Mouse (Mus musculus): ENCODE measurements around the gene Colq. TPM values are rescaled to one million over a fixed set of nuclear protein-coding genes. Genes with fewer than 3 reads are reported as not detected.
A peak's percentile ranks its signal among the peaks of the same experiment; 100 is the strongest.

The Colq gene
- polyA plus RNA-seq, 1 experiment from 2014 or later: 0.05 TPM

- Histone ChIP-seq H3K27ac (no peak overlapping the region), H3K36me3 (peaks cover 70% of the 10 kb centered on the region), H3K4me2 (no peak overlapping the region), H3K9ac (no peak overlapping the region), H3K4me1 (no peaks in the 10 kb centered on the region), H3K27me3 (replicated peaks) (no peaks in the 10 kb centered on the region), H3K4me3 (no peak overlapping the region), H3K9me3 (replicated peaks) (no peaks in the 10 kb centered on the region)
- 90% methylated on average over 2 of the region's 2 CpGs for WGBS (ENCODE audit: insufficient replicate concordance)
- ATAC-seq: no peak
These were observed 81.2 kb downstream of the Colq start for GRCm38 (mm10) chr14:31509911-31510310.

DNA sequence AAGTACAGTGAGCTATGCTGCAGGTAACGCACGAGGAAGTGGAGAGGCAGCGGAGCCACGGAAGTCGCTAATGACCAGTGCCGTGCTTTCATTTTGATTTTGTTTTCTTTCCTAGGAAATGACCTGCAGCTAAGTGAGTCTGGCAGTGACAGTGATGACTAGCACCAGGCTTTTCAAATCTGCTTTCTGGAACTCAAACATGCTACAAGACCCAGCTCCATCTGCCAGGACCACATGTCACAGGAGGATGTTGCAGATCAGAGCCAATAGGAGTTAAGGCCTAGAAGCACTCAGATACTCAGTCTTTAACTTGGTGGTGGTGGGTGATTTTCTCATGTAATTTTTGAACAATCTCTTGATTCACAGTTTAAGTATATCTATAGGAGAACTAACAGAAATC lies 84.7 kb downstream of the Colq start:
- Histone ChIP-seq H3K36me3 (peaks cover 95% of the 10 kb centered on the region), H3K27me3 (replicated peaks) (no peaks in the 10 kb centered on the region), H3K4me2 (no peak overlapping the region), H3K9ac (no peak overlapping the region), H3K27ac (no peak overlapping the region), H3K4me1 (no peaks in the 10 kb centered on the region), H3K9me3 (replicated peaks) (no peaks in the 10 kb centered on the region), H3K4me3 (no peak overlapping the region)
- WGBS (ENCODE audit: insufficient replicate concordance): 93% methylated on average over 6 of the region's 6 CpGs
- no peak for ATAC-seq

GRCm38 (mm10) chr14:31503406-31503805 lies 87.7 kb downstream of the Colq start:
- WGBS (ENCODE audit: insufficient replicate concordance): 87% methylated on average over 13 of the region's 13 CpGs
- Histone ChIP-seq H3K9me3 (replicated peaks) (no peaks in the 10 kb centered on the region), H3K4me3 (no peak overlapping the region), H3K27me3 (replicated peaks) (no peaks in the 10 kb centered on the region), H3K4me1 (peaks cover 4% of the 10 kb centered on the region), H3K27ac (no peak overlapping the region), H3K36me3 (peaks cover 99% of the 10 kb centered on the region), H3K9ac (no peak overlapping the region), H3K4me2 (no peak overlapping the region)
- ATAC-seq: no peak

GRCm38 (mm10) chr14:31499526-31499925 lies 91.6 kb downstream of the Colq start:
- WGBS (ENCODE audit: insufficient replicate concordance): 84% methylated on average over 1 of the region's 1 CpGs
- H3K36me3 ChIP-seq: peaks cover 78% of the 10 kb centered on the region
- H3K27me3 ChIP-seq (replicated peaks): no peaks in the 10 kb centered on the region
- no peak overlapping the region for H3K9ac ChIP-seq
- H3K9me3 ChIP-seq (replicated peaks): no peaks in the 10 kb centered on the region
- ATAC-seq: no peak
- peaks cover 32% of the 10 kb centered on the region for H3K4me1 ChIP-seq
- no peak overlapping the region for H3K27ac ChIP-seq
- H3K4me2 ChIP-seq: no peak overlapping the region
- H3K4me3 ChIP-seq: no peak overlapping the region

DNA sequence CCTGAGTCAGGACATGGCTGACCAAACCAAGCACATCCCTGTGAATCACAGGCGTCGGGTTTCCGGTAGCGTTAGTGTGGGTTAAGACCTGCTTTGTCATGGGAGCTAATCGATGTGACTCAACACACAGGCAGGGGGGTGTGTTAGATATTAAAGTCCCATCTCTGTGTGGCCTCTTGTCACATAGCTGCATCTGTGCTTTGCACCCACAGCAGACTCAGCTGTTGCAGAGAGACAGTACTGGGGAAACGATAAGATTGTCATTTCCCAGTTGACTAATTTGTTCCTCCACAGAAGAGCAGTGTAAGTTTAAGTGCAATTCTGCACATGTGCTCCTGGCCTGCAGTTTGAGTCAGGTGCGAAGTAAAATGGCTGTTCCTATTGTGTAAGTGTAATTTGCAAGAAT lies 94.9 kb downstream of the Colq start:
- H3K4me1 ChIP-seq: peaks cover 51% of the 10 kb centered on the region

DNA sequence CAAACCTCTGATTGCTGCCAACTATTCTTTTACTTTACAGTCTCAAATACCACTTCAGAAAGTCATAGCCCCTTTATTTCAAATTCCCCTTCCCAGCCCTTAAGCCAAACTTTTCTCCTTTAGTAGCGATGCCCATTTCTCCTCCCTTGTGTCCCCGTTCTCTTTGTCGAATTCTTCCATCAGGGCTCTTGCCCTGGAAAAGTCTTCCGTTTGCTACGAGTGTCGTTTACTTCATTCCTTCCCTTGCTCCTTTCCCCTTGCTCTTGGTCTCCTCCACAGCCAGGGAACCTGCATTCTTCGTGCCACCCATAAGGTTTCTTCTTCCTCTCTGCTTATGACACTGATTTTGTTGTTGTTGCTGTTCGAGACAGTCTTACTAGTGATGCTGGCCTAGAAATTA lies 95.6 kb downstream of the Colq start:
- peak overlapping the region; percentile 94 for H3K27ac ChIP-seq
- H3K9me3 ChIP-seq (replicated peaks): no peaks in the 10 kb centered on the region
- H3K4me3 ChIP-seq: peak overlapping the region; percentile 95
- H3K9ac ChIP-seq: peak overlapping the region; percentile 93
- no peaks in the 10 kb centered on the region for H3K27me3 ChIP-seq (replicated peaks)
- peaks cover 65% of the 10 kb centered on the region for H3K36me3 ChIP-seq
- peaks cover 51% of the 10 kb centered on the region for H3K4me1 ChIP-seq
- no peak for ATAC-seq
- peak overlapping the region; percentile 84 for H3K4me2 ChIP-seq
- 1% methylated on average over 8 of the region's 8 CpGs for WGBS (ENCODE audit: insufficient replicate concordance)

More for the DNA sequence above, 94.9 kb downstream of the Colq start:
- H3K4me2 ChIP-seq: peak overlapping the region; percentile 84
- 15% methylated on average over 7 of the region's 7 CpGs for WGBS (ENCODE audit: insufficient replicate concordance)
- peak overlapping the region; percentile 93 for H3K9ac ChIP-seq
- no peaks in the 10 kb centered on the region for H3K9me3 ChIP-seq (replicated peaks)
- peak; percentile 92 for ATAC-seq
- H3K27me3 ChIP-seq (replicated peaks): no peaks in the 10 kb centered on the region
- H3K27ac ChIP-seq: peak overlapping the region; percentile 94
- H3K4me3 ChIP-seq: peak overlapping the region; percentile 95
- H3K36me3 ChIP-seq: peaks cover 66% of the 10 kb centered on the region

GRCm38 (mm10) chr14:31494975-31495455 lies 96.1 kb downstream of the Colq start, which contains the start of gene Mettl6:
Gene Mettl6 (minus strand): TSS chr14:31495040.
- 0% methylated on average over 48 of the region's 49 CpGs for WGBS (ENCODE audit: insufficient replicate concordance)
- Histone ChIP-seq H3K36me3 (peaks cover 65% of the 10 kb centered on the region), H3K9ac (peak within 1 kb of the TSS; percentile 93), H3K4me3 (peak within 1 kb of the TSS; percentile 95), H3K9me3 (replicated peaks) (no peaks in the 10 kb centered on the region), H3K4me2 (peak within 1 kb of the TSS; percentile 84), H3K4me1 (peaks cover 51% of the 10 kb centered on the region), H3K27ac (peak within 1 kb of the TSS; percentile 94), H3K27me3 (replicated peaks) (no peaks in the 10 kb centered on the region)
- ATAC-seq: peak; percentile 86

GRCm38 (mm10) chr14:31494349-31494974 lies 96.7 kb downstream of the Colq start, which contains the start of gene Eaf1:
Gene Eaf1 (plus strand): TSS chr14:31494399.
- Histone ChIP-seq H3K27ac (peak within 1 kb of the TSS; percentile 94), H3K9ac (peak within 1 kb of the TSS; percentile 93), H3K4me3 (peak within 1 kb of the TSS; percentile 95), H3K9me3 (replicated peaks) (no peaks in the 10 kb centered on the region), H3K36me3 (peaks cover 65% of the 10 kb centered on the region), H3K27me3 (replicated peaks) (no peaks in the 10 kb centered on the region), H3K4me1 (peaks cover 51% of the 10 kb centered on the region), H3K4me2 (peak within 1 kb of the TSS; percentile 84)
- ATAC-seq: peak; percentile 18
- WGBS (ENCODE audit: insufficient replicate concordance): under 1% methylated on average over 37 of the region's 37 CpGs

- Histone ChIP-seq H3K27ac (peak overlapping the region; percentile 94; the same call in 1 of the 2 replicates), H3K36me3 (peaks cover 65% of the 10 kb centered on the region)
- no peak for ATAC-seq
These were observed 97.2 kb downstream of the Colq start for GRCm38 (mm10) chr14:31493901-31494300.

GRCm38 (mm10) chr14:31488055-31488454 lies 103.1 kb downstream of the Colq start:
- H3K36me3 ChIP-seq: peaks cover 95% of the 10 kb centered on the region
- no peak for ATAC-seq

More at GRCm38 (mm10) chr14:31493901-31494300, 97.2 kb downstream of the Colq start:
- Histone ChIP-seq H3K4me1 (peaks cover 51% of the 10 kb centered on the region), H3K27me3 (replicated peaks) (no peaks in the 10 kb centered on the region), H3K9me3 (replicated peaks) (no peaks in the 10 kb centered on the region), H3K9ac (peak overlapping the region; percentile 93), H3K4me2 (peak overlapping the region; percentile 84), H3K4me3 (peak overlapping the region; percentile 95)
- 23% methylated on average over 9 of the region's 9 CpGs for WGBS (ENCODE audit: insufficient replicate concordance)

GRCm38 (mm10) chr14:31486465-31486864 lies 104.7 kb downstream of the Colq start:
- WGBS (ENCODE audit: insufficient replicate concordance): 79% methylated on average over 4 of the region's 4 CpGs
- Histone ChIP-seq H3K4me2 (no peak overlapping the region), H3K4me3 (no peak overlapping the region), H3K36me3 (peaks cover 96% of the 10 kb centered on the region), H3K27me3 (replicated peaks) (no peaks in the 10 kb centered on the region), H3K4me1 (no peaks in the 10 kb centered on the region), H3K9me3 (replicated peaks) (no peaks in the 10 kb centered on the region), H3K27ac (no peak overlapping the region), H3K9ac (peak overlapping the region; percentile 17; the same call in 1 of the 2 replicates)
- ATAC-seq: no peak

More at GRCm38 (mm10) chr14:31488055-31488454, 103.1 kb downstream of the Colq start:
- peaks cover 7% of the 10 kb centered on the region for H3K4me1 ChIP-seq
- 87% methylated on average over 6 of the region's 6 CpGs for WGBS (ENCODE audit: insufficient replicate concordance)
- H3K27ac ChIP-seq: no peak overlapping the region
- H3K4me2 ChIP-seq: no peak overlapping the region
- no peak overlapping the region for H3K4me3 ChIP-seq
- no peaks in the 10 kb centered on the region for H3K27me3 ChIP-seq (replicated peaks)
- no peak overlapping the region for H3K9ac ChIP-seq
- H3K9me3 ChIP-seq (replicated peaks): no peaks in the 10 kb centered on the region

DNA sequence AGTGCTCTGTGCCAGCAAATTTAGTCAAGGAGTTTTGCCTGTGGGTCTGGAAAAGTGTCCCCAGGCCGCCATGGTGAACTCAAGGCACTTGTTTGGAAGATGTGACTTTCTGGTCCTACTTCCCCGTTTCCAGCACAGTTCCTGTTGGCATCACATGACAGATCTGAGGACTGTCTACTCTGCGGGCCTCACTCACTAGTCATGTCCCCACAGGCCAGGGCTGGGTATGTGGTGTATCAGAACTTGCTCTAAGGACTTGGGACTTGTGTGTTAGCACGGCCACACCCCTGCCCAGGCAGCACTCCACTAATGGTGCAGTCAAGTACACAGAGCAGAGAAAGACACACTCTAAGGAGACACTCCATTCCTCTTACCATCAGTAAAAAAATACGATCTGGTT lies 108.7 kb downstream of the Colq start:
- Histone ChIP-seq H3K36me3 (peaks cover 96% of the 10 kb centered on the region), H3K9ac (no peak overlapping the region), H3K4me2 (no peak overlapping the region), H3K4me1 (no peaks in the 10 kb centered on the region), H3K4me3 (no peak overlapping the region), H3K27me3 (replicated peaks) (no peaks in the 10 kb centered on the region), H3K9me3 (replicated peaks) (no peaks in the 10 kb centered on the region), H3K27ac (no peak overlapping the region)
- WGBS (ENCODE audit: insufficient replicate concordance): 79% methylated on average over 5 of the region's 5 CpGs
- no peak for ATAC-seq
